Mouse (Mus musculus) MEL (cell line): Measurements from ENCODE around the gene Enpep. TPM values are rescaled to one million over a fixed set of nuclear protein-coding genes. Genes with fewer than 3 reads are reported as not detected.

Source experiments
- DNase-seq: peaks from one replicate; pipeline ENCODE4 v3.0.0; 2011; ENCODE audit warnings: low read depth, low spot score
- H3K27ac ChIP-seq: 2 replicates; pipeline ENCODE4 v1.5.1; 2012; ENCODE audit warnings: low read depth, mild to moderate bottlenecking, control low read depth, low read length, moderate library complexity; ENCODE audit not compliant: control insufficient read depth
- H3K27me3 ChIP-seq, 2 experiments: fragments of 150-350 bp in 1 of 2; sonication (generic) in 1 of 2; 2 replicates each; pipeline ENCODE4 v1.6.1; 2012; ENCODE audit warnings: low read length in 2 of 2, mild to moderate bottlenecking in 2 of 2, improper control_type of control experiment in 1 of 2, moderate library complexity in 1 of 2; ENCODE audit not compliant: insufficient read depth in 2 of 2, control insufficient read depth in 1 of 2
- H3K36me3 ChIP-seq, 2 experiments: 2 replicates each; pipeline ENCODE4 v1.6.1; 2012 to 2014; ENCODE audit warnings: low read length in 2 of 2, improper control_type of control experiment in 1 of 2, inconsistent platforms in 1 of 2, mild to moderate bottlenecking in 1 of 2; ENCODE audit not compliant: insufficient read depth in 2 of 2, control insufficient read depth in 1 of 2
- H3K4me1 ChIP-seq, 2 experiments: fragments of 150-350 bp in 1 of 2; sonication (generic) in 1 of 2; 2 replicates each; pipeline ENCODE4 v1.6.1; 2012; ENCODE audit warnings: low read length in 2 of 2, improper control_type of control experiment in 1 of 2, mild to moderate bottlenecking in 1 of 2; ENCODE audit not compliant: insufficient read depth in 2 of 2, control insufficient read depth in 1 of 2
- H3K4me3 ChIP-seq, 2 experiments: fragments of 150-350 bp in 1 of 2; sonication (generic) in 1 of 2; 2 replicates each; pipeline ENCODE4 v1.5.1; 2012; ENCODE audit warnings: low read depth in 2 of 2, low read length in 2 of 2, mild to moderate bottlenecking in 2 of 2, moderate library complexity in 2 of 2, control low read depth in 1 of 2, improper control_type of control experiment in 1 of 2; ENCODE audit not compliant: control insufficient read depth in 1 of 2, insufficient read depth in 1 of 2
- H3K79me2 ChIP-seq: 2 replicates; pipeline ENCODE4 v1.6.1; 2012; ENCODE audit warnings: mild to moderate bottlenecking, low read length, moderate library complexity; ENCODE audit not compliant: control insufficient read depth, poor library complexity, insufficient read depth
- H3K9ac ChIP-seq: 2 replicates; pipeline ENCODE4 v1.6.1; 2012; ENCODE audit warnings: low read depth, mild to moderate bottlenecking, control low read depth, low read length, moderate library complexity; ENCODE audit not compliant: control insufficient read depth, poor library complexity, severe bottlenecking
- H3K9me3 ChIP-seq: fragments of 150-350 bp; sonication (generic); replicated peaks from 2 replicates; pipeline ENCODE4 v1.6.1; 2012; ENCODE audit warnings: mild to moderate bottlenecking, low read length, improper control_type of control experiment, moderate library complexity; ENCODE audit not compliant: insufficient read depth
- BHLHE40 ChIP-seq: IDR thresholded peaks from 2 replicates; pipeline ENCODE4 v1.6.1; 2012; ENCODE audit warnings: low read depth, mild to moderate bottlenecking, inconsistent platforms, low read length, improper control_type of control experiment, borderline replicate concordance
- CHD1 ChIP-seq: IDR thresholded peaks from 2 replicates; pipeline ENCODE4 v1.6.1; 2012; ENCODE audit warnings: low read depth, mild to moderate bottlenecking, inconsistent platforms, low read length, improper control_type of control experiment
- CHD2 ChIP-seq: IDR thresholded peaks from 2 replicates; pipeline ENCODE4 v1.6.1; 2011; ENCODE audit warnings: low read length, improper control_type of control experiment
- ELF1 ChIP-seq: IDR thresholded peaks from 2 replicates; pipeline ENCODE4 v1.6.1; 2014; ENCODE audit warnings: low read depth, mild to moderate bottlenecking, inconsistent platforms, low read length, improper control_type of control experiment, moderate library complexity
- KAT2A ChIP-seq: conservative IDR thresholded peaks from 2 replicates; pipeline ENCODE4 v1.6.1; 2012; ENCODE audit warnings: low read depth, low read length, improper control_type of control experiment, inconsistent platforms
- MAZ ChIP-seq: IDR thresholded peaks from 2 replicates; pipeline ENCODE4 v1.6.1; 2012; ENCODE audit warnings: low read depth, mild to moderate bottlenecking, inconsistent platforms, low read length, improper control_type of control experiment
- MEF2A ChIP-seq: IDR thresholded peaks from 2 replicates; pipeline ENCODE4 v1.6.1; 2014; ENCODE audit warnings: low read depth, mild to moderate bottlenecking, inconsistent platforms, low read length, improper control_type of control experiment; ENCODE audit not compliant: poor library complexity, insufficient replicate concordance, severe bottlenecking; ENCODE audit errors: extremely low read depth
- MXI1 ChIP-seq: IDR thresholded peaks from 2 replicates; pipeline ENCODE4 v1.6.1; 2011; ENCODE audit warnings: mild to moderate bottlenecking, low read depth, low read length, improper control_type of control experiment
- MYB ChIP-seq: IDR thresholded peaks from 2 replicates; pipeline ENCODE4 v1.6.1; 2011; ENCODE audit warnings: mild to moderate bottlenecking, low read depth, low read length, improper control_type of control experiment
- NELFE ChIP-seq: IDR thresholded peaks from 2 replicates; pipeline ENCODE4 v1.6.1; 2011; ENCODE audit warnings: low read depth, low read length, improper control_type of control experiment
- NRF1 ChIP-seq: IDR thresholded peaks from 2 replicates; pipeline ENCODE4 v1.6.1; 2014; ENCODE audit warnings: low read depth, mild to moderate bottlenecking, inconsistent platforms, low read length, improper control_type of control experiment, moderate library complexity; ENCODE audit not compliant: poor library complexity, insufficient read depth, severe bottlenecking
- RAD21 ChIP-seq: IDR thresholded peaks from 2 replicates; pipeline ENCODE4 v1.6.1; 2011; ENCODE audit warnings: mild to moderate bottlenecking, low read depth, low read length, improper control_type of control experiment
- RCOR1 ChIP-seq: IDR thresholded peaks from 2 replicates; pipeline ENCODE4 v1.6.1; 2012; ENCODE audit warnings: low read depth, mild to moderate bottlenecking, inconsistent platforms, low read length, improper control_type of control experiment
- TCF12 ChIP-seq: IDR thresholded peaks from 2 replicates; pipeline ENCODE4 v1.6.1; 2014; ENCODE audit warnings: low read depth, mild to moderate bottlenecking, inconsistent platforms, low read length, improper control_type of control experiment, moderate library complexity
- ZC3H11A ChIP-seq: IDR thresholded peaks from 2 replicates; pipeline ENCODE4 v1.6.1; 2012; ENCODE audit warnings: low read depth, mild to moderate bottlenecking, inconsistent platforms, low read length, improper control_type of control experiment
- ZKSCAN1 ChIP-seq: IDR thresholded peaks from 2 replicates; pipeline ENCODE4 v1.6.1; 2012; ENCODE audit warnings: low read depth, mild to moderate bottlenecking, inconsistent platforms, low read length, improper control_type of control experiment, moderate library complexity
- ZMIZ1 ChIP-seq: IDR thresholded peaks from 2 replicates; pipeline ENCODE4 v1.6.1; 2012; ENCODE audit warnings: low read depth, mild to moderate bottlenecking, inconsistent platforms, low read length, improper control_type of control experiment, moderate library complexity
- polyA plus RNA-seq, 2 experiments: library from polyadenylated mRNA; stranded (reverse) in 1 of 2; unstranded in 1 of 2; fragments of >175 nt in 1 of 2; fragments of >200 nt in 1 of 2; gene quantifications; 2 replicates each; pipeline versions ENCODE4 v1.2.1 to v1.2.4; 2012; ENCODE audit warnings: low replicate concordance in 2 of 2, low read depth in 1 of 2; ENCODE audit not compliant: insufficient read length in 2 of 2, insufficient read depth in 1 of 2, missing spikeins in 1 of 2
- total RNA-seq: library from RNA; depleted of rRNA; stranded (reverse); fragments of 300-350 nt; gene quantifications from 2 replicates; pipeline ENCODE4 v1.2.3, GENCODE M21; 2012

Gene Enpep
- total and polyA plus RNA-seq, 3 experiments = not detected

DNA sequence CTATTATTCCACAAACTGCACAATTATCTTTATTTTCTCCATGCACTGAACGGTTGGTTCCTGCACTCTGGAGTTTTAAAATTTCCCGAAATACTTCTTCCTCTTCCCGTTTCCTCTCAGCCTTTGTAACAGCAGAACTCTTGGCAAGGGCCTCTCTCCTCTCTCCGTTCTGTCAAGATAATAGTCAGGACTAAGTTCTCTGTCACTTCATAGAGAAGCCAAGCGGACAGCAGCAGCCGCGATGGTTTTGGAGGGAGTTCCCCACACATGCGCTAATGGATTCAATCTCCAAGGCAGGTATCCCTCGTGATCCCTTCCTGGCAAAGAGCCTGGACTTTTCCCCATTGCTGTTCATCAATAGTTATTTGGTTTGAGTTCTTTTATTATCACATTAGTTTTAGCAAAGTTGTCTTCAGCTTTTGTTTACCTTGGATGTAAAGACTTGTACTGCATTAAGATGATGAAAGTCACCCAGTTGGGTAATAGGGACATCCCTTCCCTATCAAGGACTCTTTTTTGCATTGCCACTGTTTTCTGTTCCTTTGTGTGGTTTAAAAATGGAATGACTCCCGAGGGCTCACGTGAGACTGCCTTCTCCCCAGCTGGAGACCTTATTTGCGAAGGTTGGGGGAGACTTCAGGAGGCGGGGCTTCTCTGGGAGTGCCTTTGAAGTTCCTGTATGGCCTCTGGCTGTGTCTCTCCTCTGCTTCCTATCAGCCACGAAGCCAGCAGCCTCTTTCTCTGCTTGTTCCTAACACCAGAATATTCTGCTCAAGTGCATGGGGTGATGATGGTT is 6.0 kb upstream of the Enpep start:
- DNase-seq = no peak
- Histone ChIP-seq H3K79me2 (no peaks in the 10 kb centered on the region), H3K4me3 (no peak overlapping the region), H3K27ac (no peak overlapping the region), H3K9me3 (no peaks in the 10 kb centered on the region), H3K27me3 (no peaks in the 10 kb centered on the region), H3K4me1 (no peaks in the 10 kb centered on the region), H3K9ac (no peak overlapping the region), H3K36me3 (no peaks in the 10 kb centered on the region)
- TF ChIP-seq KAT2A (no peak), TCF12 (no peak), ZKSCAN1 (no peak), BHLHE40 (no peak), MYB (no peak), CHD2 (no peak)

DNA sequence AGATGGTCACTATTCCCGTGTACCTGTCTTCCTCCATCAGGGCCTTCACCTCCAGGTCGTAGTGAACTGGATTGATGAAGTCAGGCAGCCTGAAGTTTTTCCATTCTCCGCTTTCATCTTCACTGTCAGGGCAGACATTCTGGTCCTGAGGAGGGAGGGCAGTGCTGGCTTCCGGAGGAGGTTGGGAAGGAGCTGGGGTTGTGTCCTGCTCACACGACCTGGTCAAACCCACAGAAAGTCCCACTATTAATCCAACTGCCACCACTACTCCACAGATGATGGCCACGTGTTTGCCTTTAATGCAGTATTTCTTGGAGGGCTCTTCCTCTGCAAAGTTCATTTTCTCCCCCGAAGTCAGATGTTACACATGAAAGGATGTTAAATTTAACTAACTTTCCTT is 378 bp downstream of the Enpep start:
- Histone ChIP-seq H3K9me3 (no peaks in the 10 kb centered on the region), H3K4me1 (no peaks in the 10 kb centered on the region), H3K9ac (no peak overlapping the region), H3K79me2 (no peaks in the 10 kb centered on the region), H3K36me3 (no peaks in the 10 kb centered on the region), H3K4me3 (no peak overlapping the region), H3K27me3 (no peaks in the 10 kb centered on the region), H3K27ac (no peak overlapping the region)
- TF ChIP-seq NRF1 (no peak), ELF1 (no peak)
- DNase-seq = no peak

DNA sequence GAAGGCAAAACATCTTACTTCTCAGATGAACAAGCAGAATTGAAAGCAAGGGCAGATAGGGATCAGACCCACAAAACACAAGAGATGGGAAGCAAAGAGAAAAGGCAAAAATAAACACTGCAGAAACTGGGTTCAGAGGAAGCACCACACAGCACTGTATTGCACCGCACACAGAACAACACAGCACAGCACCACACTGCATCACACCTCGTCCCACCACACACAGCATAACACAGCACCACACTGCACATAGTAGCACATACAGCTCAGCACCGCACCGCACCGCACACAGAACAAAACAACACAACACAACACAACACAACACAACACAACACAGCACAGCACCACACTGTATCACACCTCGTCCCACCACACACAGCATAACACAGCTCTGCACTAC is 1.1 kb downstream of the Enpep start:
- H3K4me3 ChIP-seq = no peak overlapping the region
- TF ChIP-seq CHD1 (no peak), RCOR1 (no peak), MAZ (no peak), NELFE (no peak), MXI1 (no peak), ZMIZ1 (no peak), RAD21 (no peak), MEF2A (no peak), ZC3H11A (no peak)
- DNase-seq = no peak
- no peaks in the 10 kb centered on the region for H3K27me3 ChIP-seq
- no peak overlapping the region for H3K27ac ChIP-seq
- H3K79me2 ChIP-seq = no peaks in the 10 kb centered on the region
- no peaks in the 10 kb centered on the region for H3K36me3 ChIP-seq
- no peaks in the 10 kb centered on the region for H3K4me1 ChIP-seq
- no peak overlapping the region for H3K9ac ChIP-seq
- no peaks in the 10 kb centered on the region for H3K9me3 ChIP-seq
